Mouse (Mus musculus) embryonic stem cell, embryonic (primary cell): ENCODE measurements at regions not wholly inside any gene's neighbourhood (a gene's known extent, or its start where the extent isn't known, plus 50 kb on each side); places are given as distances from the start of the nearest gene placed in this dataset.

Experiments
- CTCF ChIA-PET, 4 experiments: fragments of 300-600 bp in 2 of 4; fragments of 350-600 bp in 2 of 4; sonication (Branson Sonifier 250); formaldehyde crosslinking; loops; one replicate each; lab custom pipeline; 2022; ENCODE audit warnings: inconsistent platforms in 2 of 4; lab: Charles Lee
- POLR2A ChIA-PET, 4 experiments: fragments of 300-600 bp in 2 of 4; fragments of 350-600 bp in 2 of 4; sonication (Branson Sonifier 250); formaldehyde crosslinking; loops; one replicate each; lab custom pipeline; 2022; ENCODE audit warnings: antibody characterized with exemption in 4 of 4, inconsistent platforms in 1 of 4; lab: Charles Lee

DNA sequence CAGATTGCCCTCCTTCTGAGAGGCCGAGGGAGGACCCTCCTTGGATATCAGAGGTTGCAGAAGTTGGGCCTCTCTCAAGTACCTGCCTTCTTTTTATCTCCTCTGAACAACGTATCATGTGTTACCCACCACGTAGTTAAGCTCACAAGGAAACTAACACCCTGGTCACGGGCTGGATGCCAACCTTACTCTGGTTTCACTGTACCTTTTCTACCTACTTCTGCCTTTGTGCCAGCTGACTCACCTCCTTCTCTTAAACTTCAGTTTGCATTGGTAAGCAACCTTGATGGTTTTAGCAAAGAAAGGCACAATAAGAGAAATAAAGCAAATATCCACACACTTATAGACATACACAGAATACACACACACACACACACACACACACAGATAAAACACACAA, 111.7 kb upstream of the Mtpn start:
- ChIA-PET CTCF (no interaction called here), POLR2A (no interaction called here)

DNA sequence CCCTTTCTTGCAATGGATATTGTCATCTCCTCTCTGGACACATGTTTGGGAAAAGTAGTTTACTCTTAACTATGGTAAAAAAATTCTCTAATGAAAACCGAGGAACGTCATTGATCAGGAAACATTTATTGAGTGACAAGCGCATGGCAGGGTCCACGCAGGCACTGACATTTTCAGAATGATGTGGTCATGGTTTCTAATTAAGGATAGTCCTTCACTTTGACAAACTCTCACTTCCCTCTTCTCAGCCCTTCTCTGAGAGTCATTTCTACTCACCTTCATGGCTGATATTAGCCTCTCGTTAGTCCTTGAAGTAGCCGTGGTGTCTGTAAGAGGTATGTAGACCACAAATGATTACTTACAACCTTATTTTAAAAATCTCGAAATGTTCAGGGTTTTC, 105.5 kb upstream of the Mtpn start:
- ChIA-PET CTCF (no interaction called here), POLR2A (no interaction called here)

DNA sequence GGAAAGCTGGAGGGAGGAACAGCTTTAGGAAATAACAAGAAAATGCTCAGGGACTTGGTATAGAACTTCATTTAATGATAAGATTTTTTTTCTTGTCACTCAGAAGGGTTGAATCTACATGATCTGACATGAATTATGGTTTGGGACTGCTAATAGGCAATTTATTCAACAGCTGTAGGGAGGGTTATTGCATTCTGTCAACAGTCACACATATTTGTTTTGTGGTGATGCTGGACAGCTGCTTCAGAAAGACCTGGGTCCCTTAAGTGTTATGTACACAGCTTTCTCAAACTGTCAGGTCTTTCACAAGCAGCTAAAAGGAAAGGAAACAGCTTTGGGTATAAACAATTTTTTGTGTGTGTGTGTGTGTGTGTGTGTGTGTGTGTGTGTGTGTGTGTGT, 101.0 kb upstream of the Mtpn start:
- CTCF ChIA-PET, result no interaction called here
- POLR2A ChIA-PET, result no interaction called here

GRCm38 (mm10) chr6:35608336-35608735, 68.6 kb upstream of the Mtpn start:
- POLR2A ChIA-PET, result no interaction called here
- CTCF ChIA-PET, result no interaction called here

GRCm38 (mm10) chr6:35605100-35605499, 65.4 kb upstream of the Mtpn start:
- POLR2A ChIA-PET, result no interaction called here

GRCm38 (mm10) chr6:35601373-35601772, 61.7 kb upstream of the Mtpn start:
- ChIA-PET CTCF (no interaction called here), POLR2A (interaction anchor here in 1 of 4 experiments (0.6 kb wide), 1 partner anchor 23 kb away, joined by 7 read pairs; no protein-coding TSS in a partner anchor)

More at GRCm38 (mm10) chr6:35605100-35605499, 65.4 kb upstream of the Mtpn start:
- CTCF ChIA-PET, result interaction anchor here in 1 of 4 experiments (0.8 kb wide), 1 partner anchor 393 kb away, joined by 4 read pairs; no protein-coding TSS in a partner anchor

DNA sequence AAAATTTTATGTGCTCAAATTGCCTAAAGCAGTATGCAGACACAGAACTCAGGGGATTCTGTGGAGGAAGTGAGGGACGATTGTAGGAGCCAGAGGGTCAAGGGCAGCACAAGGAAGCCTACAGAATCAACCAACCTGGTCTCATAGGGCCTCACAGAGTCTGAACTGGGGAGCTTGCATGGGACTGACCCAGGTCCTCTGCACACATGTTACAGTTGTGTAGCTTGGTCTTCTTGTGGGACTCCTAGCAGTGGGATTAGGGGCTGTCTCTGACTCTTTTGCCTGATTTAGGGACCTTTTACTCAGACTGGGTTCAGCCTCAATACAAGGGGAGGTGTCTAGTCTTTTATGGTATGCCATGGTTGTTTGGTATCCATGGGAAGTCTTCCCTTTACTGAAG, 60.2 kb upstream of the Mtpn start:
- POLR2A ChIA-PET, result no interaction called here
- CTCF ChIA-PET, result no interaction called here

DNA sequence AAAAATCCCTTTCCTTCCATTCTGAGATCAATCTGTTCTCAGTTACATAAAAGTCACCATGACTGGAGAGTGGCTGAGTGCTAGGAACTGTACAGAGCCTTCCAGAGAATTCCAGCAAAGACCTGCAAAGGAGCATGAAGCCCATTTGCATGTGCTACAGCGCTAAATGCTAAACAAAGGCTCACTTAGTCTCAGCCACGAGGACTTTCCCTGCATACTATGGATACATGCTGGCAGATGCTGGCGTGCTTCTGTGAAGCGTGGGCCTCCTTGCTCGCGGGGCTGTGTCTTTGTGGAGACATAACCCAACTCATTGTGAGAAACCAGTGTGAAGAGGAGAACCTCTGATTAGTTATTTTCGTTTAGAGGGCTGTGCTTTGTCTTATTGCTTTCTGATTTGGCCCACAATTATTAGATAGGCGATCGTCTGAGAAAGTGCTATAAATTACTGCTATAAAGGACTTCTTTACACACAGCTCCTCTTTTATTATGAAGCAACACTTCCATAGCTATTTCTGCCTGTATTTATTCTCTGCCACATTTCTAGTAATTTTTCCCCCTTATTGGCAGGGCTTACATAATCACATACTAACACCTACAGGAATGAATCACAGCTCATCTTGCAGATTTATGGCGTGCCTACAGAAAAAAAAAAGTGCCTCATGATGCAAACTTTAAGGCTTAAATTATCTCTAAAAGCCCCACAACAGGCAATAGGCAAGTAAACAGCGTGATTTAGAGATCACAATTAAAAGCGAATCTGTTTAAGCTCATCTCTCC, 58.9 kb upstream of the Mtpn start:
- POLR2A ChIA-PET, result no interaction called here

DNA sequence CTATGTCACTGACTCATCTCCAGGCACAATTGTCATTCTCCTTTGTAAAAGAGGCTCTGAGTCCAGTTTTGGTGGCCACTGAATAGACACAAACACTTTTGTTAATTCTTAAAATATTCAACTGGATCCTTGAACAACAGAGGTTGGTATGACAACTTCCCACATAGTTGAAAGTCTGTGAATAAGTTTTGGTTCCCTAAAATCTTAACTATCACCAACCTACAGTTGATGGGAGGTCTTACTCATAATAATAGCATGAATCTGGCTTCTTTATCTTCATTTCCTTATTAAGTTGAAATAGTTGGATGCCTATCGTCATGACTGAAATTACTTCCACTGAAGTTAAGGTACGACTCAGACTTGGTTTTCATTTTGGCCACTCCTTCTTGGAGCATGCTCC, 55.3 kb upstream of the Mtpn start:
- ChIA-PET CTCF (no interaction called here), POLR2A (no interaction called here)

More for the DNA sequence above, 58.9 kb upstream of the Mtpn start:
- CTCF ChIA-PET, result no interaction called here

DNA sequence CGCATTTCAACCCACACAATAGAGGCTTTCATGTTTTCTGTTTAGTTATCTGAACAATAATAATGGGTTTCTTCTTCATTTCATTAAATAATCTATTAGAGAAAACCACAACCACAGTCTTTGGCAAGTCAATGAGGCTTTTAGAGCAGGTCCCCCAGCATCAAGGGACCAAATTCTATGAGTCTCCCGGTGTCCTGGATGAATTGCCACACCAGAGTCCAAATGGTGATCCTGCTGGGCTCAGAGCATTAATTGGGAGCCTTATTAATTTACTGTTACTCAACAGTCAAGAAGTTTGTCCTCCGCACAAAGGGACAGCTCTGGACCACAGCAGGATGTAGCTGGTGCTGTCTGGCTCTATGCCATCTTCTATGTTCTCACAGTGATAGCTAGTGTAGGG, 52.5 kb upstream of the Mtpn start:
- ChIA-PET CTCF (interaction anchor here in 1 of 4 experiments (0.7 kb wide), 1 partner anchor 25 kb away, joined by 3 read pairs; no protein-coding TSS in a partner anchor), POLR2A (no interaction called here)
